In genomic region chr3:143092206-143092605, GRCm38 (mm10) we compare ENCODE assay signal across 18 mouse cellular contexts.
DNase-seq lines count a peak whose midpoint lies in the region; ATAC-seq and TF ChIP-seq lines count a peak whose summit lies in the region.
"Had no signal": no experiment of that assay in that cellular context is flagged by ENCODE, and none has a peak within 500 bp of the region (broad histone marks: within the 10 kb centered on the region; RNA-seq: fewer than 3 reads in every experiment).

No protein-coding gene starts in this region.

- no peaks in the 10 kb centered on the region for H3K27me3 ChIP-seq in heart, adult 2 months (ENCODE audit: control insufficient read depth, insufficient read depth, low read length)
- no peaks in the 10 kb centered on the region for H3K27me3 ChIP-seq in forebrain, embryonic 14.5 days (replicated peaks; ENCODE audit: control insufficient read depth, insufficient read depth, low read length)
- no peaks in the 10 kb centered on the region for H3K27me3 ChIP-seq in heart, embryonic 16.5 days (ENCODE audit: control insufficient read depth, insufficient read depth, low read length)
- H3K27me3 ChIP-seq: intestine, embryonic 15.5 days; kidney, embryonic 15.5 days; liver, embryonic 15.5 days; neural tube, embryonic 12.5 days; Patski had no signal

- no peak overlapping the region for H3K4me2 ChIP-seq in forebrain, embryonic 14.5 days (ENCODE audit: low read length)
- peak overlapping the region; percentile 36; the same call in 1 of the 2 replicates for H3K4me2 ChIP-seq in heart, embryonic 16.5 days (ENCODE audit: low read depth, low read length)
- H3K4me2 ChIP-seq: intestine, embryonic 15.5 days; kidney, embryonic 15.5 days; liver, embryonic 15.5 days; neural tube, embryonic 12.5 days had no signal

- H3K36me3 ChIP-seq in heart, adult 2 months (ENCODE audit: control insufficient read depth, insufficient read depth, low read length): no peaks in the 10 kb centered on the region; the same call in 1 of the 2 replicates
- no peaks in the 10 kb centered on the region for H3K36me3 ChIP-seq in forebrain, embryonic 14.5 days (ENCODE audit: control insufficient read depth, insufficient read depth, low read length)
- no peaks in the 10 kb centered on the region for H3K36me3 ChIP-seq in heart, embryonic 16.5 days (ENCODE audit: control insufficient read depth, insufficient read depth)
- H3K36me3 ChIP-seq: intestine, embryonic 15.5 days; kidney, embryonic 15.5 days; liver, embryonic 15.5 days; neural tube, embryonic 12.5 days had no signal

- no peaks in the 10 kb centered on the region for H3K4me1 ChIP-seq in heart, adult 2 months (ENCODE audit: control insufficient read depth, insufficient read depth, low read length)
- no peaks in the 10 kb centered on the region; the same call in 1 of the 2 replicates for H3K4me1 ChIP-seq in forebrain, embryonic 14.5 days (ENCODE audit: control insufficient read depth, insufficient read depth, low read length)
- peaks cover 12% of the 10 kb centered on the region for H3K4me1 ChIP-seq in heart, embryonic 16.5 days (ENCODE audit: control insufficient read depth, insufficient read depth, low read length)
- H3K4me1 ChIP-seq: liver, embryonic 15.5 days; neural tube, embryonic 12.5 days had no signal

- WGBS in heart, adult 2 months: 26% methylated on average over 4 of the region's 4 CpGs
- WGBS in forebrain, embryonic 14.5 days: 38% methylated on average over 4 of the region's 4 CpGs
- 14% methylated on average over 4 of the region's 4 CpGs for WGBS in heart, embryonic 16.5 days

- ATAC-seq in forebrain, embryonic 14.5 days: peak; percentile 34; the same call in 1 of the 2 replicates
- peak; percentile 83 for ATAC-seq in heart, embryonic 16.5 days (replicated peaks; ENCODE audit: extremely low read depth, insufficient read depth, low FRiP score)
- ATAC-seq: intestine, embryonic 15.5 days; Patski had no signal

- peak; percentile 7 to 29 for DNase-seq in heart, adult 18-20 months
- DNase-seq in heart, adult 2 months: no peak
- peak; percentile 35 for DNase-seq in embryo, embryonic 10 days (ENCODE audit: low spot score)
- DNase-seq in forebrain, embryonic 14.5 days (ENCODE audit: low spot score): peak; percentile 45
- DNase-seq in gastrocnemius, adult 8-10 months (ENCODE audit: low spot score in 2 of 2): no peak
- no peak for DNase-seq in adrenal gland, postnatal 10 days
- no peak for DNase-seq in thymus, postnatal 14 days
- DNase-seq: B cell, adult 2 months; cerebellum, adult 18-20 months; layer of hippocampus, postnatal 36 days; lung, postnatal 10 days; thymus, adult 2 months had no signal

- no peak overlapping the region for H3K4me3 ChIP-seq in heart, adult 2 months
- H3K4me3 ChIP-seq in forebrain, embryonic 14.5 days (ENCODE audit: low read depth, low read length): no peak overlapping the region
- H3K4me3 ChIP-seq in heart, embryonic 16.5 days (ENCODE audit: low read length): no peak overlapping the region
- H3K4me3 ChIP-seq: intestine, embryonic 15.5 days; kidney, embryonic 15.5 days; liver, embryonic 15.5 days; neural tube, embryonic 12.5 days had no signal

- H3K27ac ChIP-seq in heart, adult 2 months: no peak overlapping the region
- H3K27ac ChIP-seq in forebrain, embryonic 14.5 days (ENCODE audit: low read depth, low read length): no peak overlapping the region
- peak overlapping the region; percentile 87 for H3K27ac ChIP-seq in heart, embryonic 16.5 days (ENCODE audit: low read length)
- H3K27ac ChIP-seq: intestine, embryonic 15.5 days; kidney, embryonic 15.5 days; liver, embryonic 15.5 days; neural tube, embryonic 12.5 days had no signal

- no peak for TF ChIP-seq EP300 in heart, adult 2 months (IDR thresholded peaks at IDR 0.05; ENCODE audit: insufficient read depth, low read depth, low read length)

- no peak overlapping the region for H3K9ac ChIP-seq in heart, adult 2 months (ENCODE audit: low read depth, low read length)
- H3K9ac ChIP-seq in forebrain, embryonic 14.5 days (ENCODE audit: low read length): no peak overlapping the region
- no peak overlapping the region for H3K9ac ChIP-seq in heart, embryonic 16.5 days (ENCODE audit: low read length)
- H3K9ac ChIP-seq: intestine, embryonic 15.5 days; kidney, embryonic 15.5 days; liver, embryonic 15.5 days; neural tube, embryonic 12.5 days had no signal

- H3K79me2 ChIP-seq in heart, adult 2 months (replicated peaks; ENCODE audit: control insufficient read depth, insufficient read depth, low read length): no peaks in the 10 kb centered on the region

- intact Hi-C loops in heart, adult 2 months (cut with DNase I): no loop called here

- H3K9me3 ChIP-seq in forebrain, embryonic 14.5 days (replicated peaks; ENCODE audit: control insufficient read depth, low read length): no peaks in the 10 kb centered on the region
- H3K9me3 ChIP-seq in heart, embryonic 16.5 days (replicated peaks; ENCODE audit: control insufficient read depth, low read length): peaks cover 5% of the 10 kb centered on the region
- H3K9me3 ChIP-seq: intestine, embryonic 15.5 days; kidney, embryonic 15.5 days; liver, embryonic 15.5 days; neural tube, embryonic 12.5 days had no signal

- TF ChIP-seq POLR2A in heart, adult 2 months (IDR thresholded peaks at IDR 0.05; ENCODE audit: insufficient read depth, low read depth, low read length): no peak

- no peak for TF ChIP-seq CTCF in heart, adult 2 months (IDR thresholded peaks at IDR 0.05)

Comparison
In these comparisons a context has a peak if more than half of its experiments do, and no peak if none do; other contexts are left out.
1. DNase-seq: peak in heart, adult 18-20 months (2 of 2), embryo, embryonic 10 days (single experiment) and forebrain, embryonic 14.5 days (single experiment); none in heart, adult 2 months (0 of 2), gastrocnemius, adult 8-10 months (0 of 2), adrenal gland, postnatal 10 days (single experiment) and thymus, postnatal 14 days (single experiment).